Mouse (Mus musculus): ENCODE results near the gene Eif3k. TPM values are rescaled to one million over a fixed set of nuclear protein-coding genes. Genes with fewer than 3 reads are reported as not detected.
A peak's percentile ranks its signal among the peaks of the same experiment; 100 is the strongest.

The Eif3k gene
- polyA plus RNA-seq, 1 experiment from 2014 or later, result 342 TPM

DNA sequence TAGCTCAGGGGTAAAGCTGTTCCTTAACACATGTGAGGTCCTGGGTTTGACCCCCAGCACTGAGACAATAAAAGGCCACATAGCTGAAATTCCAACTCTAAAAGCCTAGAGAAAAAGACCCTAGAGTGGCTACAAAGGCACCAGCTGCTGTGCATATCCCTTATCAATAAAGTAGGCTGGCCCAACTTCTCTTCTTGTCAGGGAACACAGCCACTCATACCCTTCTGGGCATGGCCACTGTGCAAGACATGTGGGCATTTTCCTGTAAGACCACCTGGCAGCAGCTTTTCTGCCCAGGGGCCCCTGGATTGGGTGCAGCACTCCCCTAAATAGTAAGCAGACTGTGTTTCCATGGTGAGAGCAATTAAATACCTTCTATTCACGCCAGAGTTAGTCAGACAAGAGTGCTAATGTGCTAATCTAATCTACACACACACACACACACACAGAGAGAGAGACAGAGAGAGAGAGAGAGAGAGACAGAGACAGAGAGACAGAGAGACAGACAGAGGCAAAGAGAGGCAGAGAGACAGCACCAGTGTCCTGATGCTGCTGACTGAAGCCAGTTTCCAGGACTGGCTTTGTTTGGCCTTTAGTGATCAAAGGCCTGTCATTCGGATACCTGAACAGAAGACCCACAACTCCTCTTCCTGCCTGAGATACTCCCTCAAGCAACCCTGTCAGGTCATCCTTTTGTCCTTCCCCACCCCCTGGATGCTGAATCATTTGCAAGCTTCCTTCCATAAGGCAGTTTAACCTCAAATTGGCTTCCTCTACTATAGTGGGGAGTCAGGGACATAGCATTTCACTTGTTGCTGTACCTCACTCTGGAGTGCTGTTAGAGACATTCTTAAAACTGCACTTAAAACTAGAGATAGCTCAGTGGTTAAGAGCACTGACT is 27.9 kb downstream of the Eif3k start:
- H3K9me3 ChIP-seq, result no peaks in the 10 kb centered on the region
- peak; percentile 81 for ATAC-seq (ENCODE audit: low FRiP score)
- H3K9ac ChIP-seq, result no peak overlapping the region
- peak overlapping the region; percentile 80 for H3K27ac ChIP-seq
- H3K4me2 ChIP-seq, result peak overlapping the region; percentile 34
- 3% methylated on average over 2 of the region's 2 CpGs for WGBS
- no peaks in the 10 kb centered on the region; the same call in 1 of the 2 replicates for H3K27me3 ChIP-seq
- H3K4me3 ChIP-seq (replicated peaks), result no peak overlapping the region
- H3K36me3 ChIP-seq (replicated peaks), result peaks cover 15% of the 10 kb centered on the region
- peaks cover 52% of the 10 kb centered on the region for H3K4me1 ChIP-seq

- 0 out of 2 replicates have a peak overlapping the region, but pooled peaks have one; percentile 34 for H3K4me2 ChIP-seq
- H3K36me3 ChIP-seq (replicated peaks), result peaks cover 15% of the 10 kb centered on the region
- no peak for ATAC-seq (ENCODE audit: low FRiP score)
- H3K27ac ChIP-seq, result peak overlapping the region; percentile 80
- H3K4me1 ChIP-seq, result peaks cover 54% of the 10 kb centered on the region
- H3K9ac ChIP-seq, result no peak overlapping the region
- H3K9me3 ChIP-seq, result no peaks in the 10 kb centered on the region
- H3K4me3 ChIP-seq (replicated peaks), result no peak overlapping the region
- 21% methylated on average over 3 of the region's 3 CpGs for WGBS
- no peaks in the 10 kb centered on the region; the same call in 1 of the 2 replicates for H3K27me3 ChIP-seq
These were observed 28.9 kb downstream of the Eif3k start for GRCm38 (mm10) chr7:28952786-28953185.

- no peak overlapping the region for H3K4me3 ChIP-seq (replicated peaks)
- H3K4me1 ChIP-seq, result peaks cover 55% of the 10 kb centered on the region
- peaks cover 3% of the 10 kb centered on the region; the same call in 1 of the 2 replicates for H3K27me3 ChIP-seq
- H3K36me3 ChIP-seq (replicated peaks), result peaks cover 15% of the 10 kb centered on the region
- 97% methylated on average over 2 of the region's 2 CpGs for WGBS
- H3K9ac ChIP-seq, result no peak overlapping the region
- H3K4me2 ChIP-seq, result no peak overlapping the region
- no peak for ATAC-seq (ENCODE audit: low FRiP score)
- no peaks in the 10 kb centered on the region for H3K9me3 ChIP-seq
- H3K27ac ChIP-seq, result no peak overlapping the region
These were observed 29.9 kb downstream of the Eif3k start for GRCm38 (mm10) chr7:28951764-28952163.

- H3K36me3 ChIP-seq (replicated peaks), result peaks cover 12% of the 10 kb centered on the region; the same call in 1 of the 2 replicates
- no peak for ATAC-seq (ENCODE audit: low FRiP score)
- 92% methylated on average over 10 of the region's 10 CpGs for WGBS
- H3K9ac ChIP-seq, result no peak overlapping the region
- no peak overlapping the region for H3K4me2 ChIP-seq
- H3K27me3 ChIP-seq, result peaks cover 3% of the 10 kb centered on the region; the same call in 1 of the 2 replicates
- no peaks in the 10 kb centered on the region for H3K9me3 ChIP-seq
- no peak overlapping the region for H3K4me3 ChIP-seq (replicated peaks)
- no peak overlapping the region for H3K27ac ChIP-seq
- peaks cover 67% of the 10 kb centered on the region for H3K4me1 ChIP-seq
These were observed 31.2 kb downstream of the Eif3k start for GRCm38 (mm10) chr7:28950346-28951037.

GRCm38 (mm10) chr7:28949298-28949697 is 32.4 kb downstream of the Eif3k start:
- H3K36me3 ChIP-seq (replicated peaks), result peaks cover 12% of the 10 kb centered on the region; the same call in 1 of the 2 replicates
- ATAC-seq (ENCODE audit: low FRiP score), result no peak
- H3K4me3 ChIP-seq (replicated peaks), result no peak overlapping the region
- no peak overlapping the region for H3K27ac ChIP-seq
- peaks cover 3% of the 10 kb centered on the region; the same call in 1 of the 2 replicates for H3K27me3 ChIP-seq
- H3K9me3 ChIP-seq, result no peaks in the 10 kb centered on the region
- WGBS, result 83% methylated on average over 2 of the region's 2 CpGs
- no peak overlapping the region for H3K9ac ChIP-seq
- H3K4me2 ChIP-seq, result no peak overlapping the region
- H3K4me1 ChIP-seq, result peaks cover 67% of the 10 kb centered on the region

DNA sequence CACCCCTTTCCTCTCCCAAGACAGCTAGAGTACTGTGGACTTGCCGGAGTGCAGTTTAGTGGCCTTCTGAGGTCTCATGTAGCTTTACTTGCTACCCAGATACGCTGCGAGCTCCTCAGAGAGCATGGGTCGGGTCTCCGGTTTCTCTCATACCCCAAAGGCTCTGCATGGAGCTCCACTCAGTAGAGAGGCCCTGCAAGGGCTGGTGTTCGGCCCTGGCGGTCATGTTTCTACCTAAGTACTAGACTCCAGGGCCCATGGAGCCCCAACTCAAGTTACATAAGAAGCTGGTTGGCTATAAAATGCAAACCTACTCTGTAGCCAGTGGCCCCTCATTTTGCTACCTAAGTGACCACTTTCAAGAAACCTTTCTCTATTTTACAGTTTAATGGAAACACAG is 32.9 kb downstream of the Eif3k start:
- Histone ChIP-seq H3K9ac (no peak overlapping the region), H3K27ac (no peak overlapping the region), H3K9me3 (no peaks in the 10 kb centered on the region), H3K27me3 (peaks cover 4% of the 10 kb centered on the region; the same call in 1 of the 2 replicates), H3K4me2 (no peak overlapping the region), H3K36me3 (replicated peaks) (peaks cover 12% of the 10 kb centered on the region; the same call in 1 of the 2 replicates), H3K4me3 (replicated peaks) (no peak overlapping the region), H3K4me1 (peaks cover 63% of the 10 kb centered on the region)
- no peak for ATAC-seq (ENCODE audit: low FRiP score)
- 92% methylated on average over 7 of the region's 7 CpGs for WGBS

DNA sequence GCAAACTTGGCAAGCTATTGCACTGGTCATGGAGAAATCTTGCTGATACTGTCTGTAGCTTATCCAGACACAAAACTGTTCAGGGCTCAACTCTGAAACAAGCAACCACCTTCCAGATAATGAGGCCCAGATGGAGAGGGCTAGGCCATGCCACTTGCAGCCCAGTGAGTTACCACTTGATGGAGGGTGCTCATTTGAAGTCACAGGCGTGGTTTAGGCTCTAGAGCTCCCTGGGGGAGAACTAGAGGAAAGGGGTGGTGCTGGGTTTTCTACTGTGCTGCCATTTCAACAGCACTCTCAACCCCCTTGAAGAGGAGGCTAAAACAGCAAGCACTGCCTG is 35.4 kb downstream of the Eif3k start:
- Histone ChIP-seq H3K9ac (0 out of 2 replicates have a peak overlapping the region, but pooled peaks have one; percentile 33), H3K36me3 (replicated peaks) (peaks cover 12% of the 10 kb centered on the region; the same call in 1 of the 2 replicates), H3K4me3 (replicated peaks) (no peak overlapping the region), H3K9me3 (no peaks in the 10 kb centered on the region), H3K4me1 (peaks cover 44% of the 10 kb centered on the region), H3K27me3 (0 out of 2 replicates have a peak, but pooled peaks cover 7% of the 10 kb centered on the region), H3K27ac (peak overlapping the region; percentile 71), H3K4me2 (no peak overlapping the region)
- ATAC-seq (ENCODE audit: low FRiP score), result no peak
- 25% methylated on average over 1 of the region's 1 CpGs for WGBS

DNA sequence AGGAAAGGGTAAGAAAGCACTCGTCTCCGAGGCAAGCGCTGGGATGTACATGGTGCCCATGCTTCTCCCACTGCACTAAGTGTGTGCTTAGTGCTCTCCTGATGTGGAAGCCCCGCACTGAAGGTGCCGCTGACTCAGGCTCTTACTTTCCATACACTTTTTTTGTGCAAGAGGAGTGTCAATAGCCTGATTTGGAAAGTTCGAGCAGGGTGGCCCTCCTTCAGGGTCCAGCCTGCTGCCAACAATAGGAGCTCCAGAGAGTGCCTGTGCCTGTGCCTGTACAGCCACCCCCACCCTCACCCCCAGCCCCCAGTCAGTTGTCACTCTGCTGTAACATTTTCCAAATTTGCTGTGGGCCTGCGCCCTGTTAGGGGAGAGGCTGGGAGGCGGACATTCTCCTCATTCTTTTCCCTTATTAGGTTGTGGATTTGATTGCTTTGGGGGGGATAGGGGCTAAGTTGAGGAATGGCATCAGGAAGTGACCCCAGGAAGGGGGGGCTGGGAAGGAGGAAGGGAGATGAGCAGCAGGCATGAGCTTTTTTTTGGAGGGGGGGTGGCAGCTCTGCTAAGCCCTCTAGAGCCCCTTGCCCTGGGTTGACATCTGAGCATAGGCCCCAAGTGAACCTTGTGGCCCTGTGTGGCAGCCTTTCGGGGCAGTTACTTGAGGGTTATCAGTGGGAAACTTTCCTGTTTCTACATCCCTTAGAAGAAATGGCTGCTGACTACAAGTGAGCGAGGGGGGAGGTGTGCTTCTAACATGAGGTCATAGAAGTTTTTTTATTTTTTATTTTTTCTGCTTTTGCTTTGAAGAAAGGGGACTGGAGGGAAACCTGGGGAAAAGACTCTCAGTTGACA is 36.0 kb downstream of the Eif3k start:
- H3K36me3 ChIP-seq (replicated peaks), result peaks cover 11% of the 10 kb centered on the region; the same call in 1 of the 2 replicates

DNA sequence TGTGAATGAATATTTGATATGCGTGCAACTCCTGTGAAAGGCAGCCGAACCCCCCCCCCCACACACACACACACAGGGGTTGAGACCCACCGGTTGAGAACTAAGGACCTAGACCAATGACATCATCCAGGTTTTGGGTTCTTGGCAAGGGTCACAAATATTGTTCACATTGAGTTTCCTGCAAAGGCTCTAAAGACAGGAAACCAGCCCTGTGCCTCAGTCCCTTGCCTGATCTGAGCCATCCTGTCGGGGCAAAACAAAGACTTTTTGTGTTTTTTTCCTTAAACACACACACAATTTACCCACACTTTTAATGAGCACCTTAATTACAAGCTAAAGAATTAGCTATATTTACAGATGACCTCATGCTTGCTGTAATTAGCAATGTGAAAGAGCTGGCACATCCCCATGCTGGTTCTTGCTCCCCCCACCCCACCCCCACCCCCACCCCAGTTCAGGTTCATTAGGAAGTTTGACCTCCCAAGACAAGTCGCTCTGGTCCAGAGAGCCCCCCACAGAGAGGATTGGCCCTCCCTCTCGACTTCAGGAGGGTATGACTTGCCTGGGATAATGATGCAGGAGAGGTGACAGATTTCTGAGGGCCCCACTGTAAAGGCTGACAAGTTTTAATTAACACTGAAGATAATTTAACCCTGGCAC is 36.8 kb downstream of the Eif3k start:
- Histone ChIP-seq H3K9me3 (no peaks in the 10 kb centered on the region), H3K4me2 (peak overlapping the region; percentile 21; the same call in 1 of the 2 replicates), H3K4me1 (peaks cover 43% of the 10 kb centered on the region), H3K36me3 (replicated peaks) (0 out of 2 replicates have a peak, but pooled peaks cover 7% of the 10 kb centered on the region), H3K27me3 (0 out of 2 replicates have a peak, but pooled peaks cover 7% of the 10 kb centered on the region), H3K9ac (peak overlapping the region; percentile 36; the same call in 1 of the 2 replicates), H3K27ac (peak overlapping the region; percentile 71), H3K4me3 (replicated peaks) (no peak overlapping the region)
- 28% methylated on average over 6 of the region's 6 CpGs for WGBS
- peak; percentile 60; the same call in 1 of the 2 replicates for ATAC-seq (ENCODE audit: low FRiP score)

More for the DNA sequence above, 36.0 kb downstream of the Eif3k start:
- ATAC-seq (ENCODE audit: low FRiP score), result peak; percentile 62; the same call in 1 of the 2 replicates
- Histone ChIP-seq H3K27me3 (0 out of 2 replicates have a peak, but pooled peaks cover 7% of the 10 kb centered on the region), H3K27ac (peak overlapping the region; percentile 71), H3K9ac (peak overlapping the region; percentile 36; the same call in 1 of the 2 replicates), H3K4me2 (peak overlapping the region; percentile 21; the same call in 1 of the 2 replicates), H3K4me1 (peaks cover 43% of the 10 kb centered on the region), H3K4me3 (replicated peaks) (no peak overlapping the region), H3K9me3 (no peaks in the 10 kb centered on the region)
- 15% methylated on average over 10 of the region's 10 CpGs for WGBS

DNA sequence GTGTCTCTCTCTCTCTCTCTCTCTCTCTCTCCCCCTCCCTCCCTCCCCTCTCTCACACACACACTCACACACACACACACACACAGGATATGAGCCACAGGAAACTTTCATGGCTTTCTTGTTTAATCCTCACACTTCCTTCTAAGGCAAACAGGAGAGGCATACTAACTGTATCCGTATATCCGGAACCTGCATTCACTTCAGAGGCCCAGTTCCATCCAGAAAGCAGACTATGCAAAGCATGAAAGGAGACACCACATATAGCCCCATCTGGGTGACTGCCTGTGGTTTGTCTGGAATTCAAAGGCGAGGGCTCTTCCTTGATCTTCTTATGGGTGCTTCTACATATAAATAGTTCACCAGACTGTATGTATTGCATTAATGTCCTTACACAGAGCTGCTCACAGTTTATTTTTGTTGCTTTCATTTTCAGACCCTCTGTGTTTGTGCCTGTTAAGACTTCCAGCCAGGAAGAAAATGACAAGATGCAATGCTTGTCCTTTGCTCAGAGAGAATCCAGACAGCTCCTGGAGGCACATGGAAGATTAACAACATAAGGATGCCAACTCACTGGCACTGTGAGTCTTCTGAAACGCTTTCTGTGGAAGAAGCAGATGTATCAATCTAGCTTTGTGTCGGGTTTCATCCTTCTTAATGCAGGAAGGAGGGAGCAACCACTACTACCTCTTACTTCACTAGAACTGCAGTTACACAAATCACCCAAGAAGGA is 38.0 kb downstream of the Eif3k start:
- H3K9ac ChIP-seq, result no peak overlapping the region
- 0 out of 2 replicates have a peak, but pooled peaks cover 7% of the 10 kb centered on the region for H3K27me3 ChIP-seq
- no peak for ATAC-seq (ENCODE audit: low FRiP score)
- H3K27ac ChIP-seq, result no peak overlapping the region
- no peaks in the 10 kb centered on the region for H3K36me3 ChIP-seq (replicated peaks)
- WGBS, result 78% methylated on average over 5 of the region's 5 CpGs
- no peak overlapping the region for H3K4me3 ChIP-seq (replicated peaks)
- no peaks in the 10 kb centered on the region for H3K9me3 ChIP-seq
- no peak overlapping the region for H3K4me2 ChIP-seq
- peaks cover 48% of the 10 kb centered on the region for H3K4me1 ChIP-seq
